Mouse (Mus musculus) cerebral cortex, adult 2 months (tissue): ENCODE results near the gene Slc25a45.

Source experiments
- WGBS: fragments of 180-500 bp; shearing (Covaris S2); methylation state at CpG from one replicate; pipeline ENCODE4 v1.1.7; 2018; 5-methylcytosine and 5-hydroxymethylcytosine counted together

Gene Slc25a45

GRCm38 (mm10) chr19:5928104-5928503, 50.5 kb downstream of the Slc25a45 start:
- 73% methylated on average over 6 of the region's 6 CpGs for WGBS

- 65% methylated on average over 3 of the region's 3 CpGs for WGBS
These were observed 50.9 kb downstream of the Slc25a45 start for GRCm38 (mm10) chr19:5928546-5928945.

GRCm38 (mm10) chr19:5929634-5930596, 52.3 kb downstream of the Slc25a45 start:
- WGBS, result 65% methylated on average over 14 of the region's 14 CpGs

GRCm38 (mm10) chr19:5935266-5935665, 57.7 kb downstream of the Slc25a45 start:
- WGBS, result 73% methylated on average over 3 of the region's 3 CpGs
